ENCODE assay signal across 8 mouse cellular contexts in genomic region chr10:115316313-115316712, GRCm38 (mm10). TPM values are rescaled to one million over a fixed set of nuclear protein-coding genes. Genes with fewer than 3 reads are reported as not detected.
A peak's percentile ranks its signal among the peaks of the same experiment; 100 is the strongest.
DNase-seq lines count a peak whose midpoint lies in the region; ATAC-seq and TF ChIP-seq lines count a peak whose summit lies in the region.

No protein-coding gene starts in this region.

- H3K4me1 ChIP-seq in hindbrain, embryonic 14.5 days (replicated peaks; ENCODE audit: control insufficient read depth, insufficient read depth, low read length) = peaks cover 29% of the 10 kb centered on the region
- H3K4me1 ChIP-seq in thymus, adult 2 months (replicated peaks; ENCODE audit: control insufficient read depth, insufficient read depth, low read length) = peaks cover 22% of the 10 kb centered on the region

- TF ChIP-seq CTCF in layer of hippocampus, adult 2 months (conservative IDR thresholded peaks at IDR 0.05) = no peak
- no peak for TF ChIP-seq CTCF in brain, embryonic 14.5 days (IDR thresholded peaks at IDR 0.05; ENCODE audit: borderline replicate concordance, extremely low read depth, insufficient read depth, insufficient read length)
- TF ChIP-seq CTCF in thymus, adult 2 months (IDR thresholded peaks at IDR 0.05; ENCODE audit: borderline replicate concordance, control insufficient read depth, extremely low read depth, insufficient read depth, low read length, poor library complexity) = no peak

- peaks cover 39% of the 10 kb centered on the region for H3K79me2 ChIP-seq in myocyte (ENCODE audit: control insufficient read depth, insufficient read depth)

- H3K9me3 ChIP-seq in hindbrain, embryonic 14.5 days (ENCODE audit: control insufficient read depth, low read length) = no peaks in the 10 kb centered on the region

- H3K4me2 ChIP-seq in hindbrain, embryonic 14.5 days (replicated peaks) = peak overlapping the region; percentile 70
- peak overlapping the region; percentile 94 for H3K4me2 ChIP-seq in myocyte (ENCODE audit: low read depth)

- H3K4me3 ChIP-seq in layer of hippocampus, adult 2 months = peak overlapping the region; percentile 96
- H3K4me3 ChIP-seq in hindbrain, embryonic 14.5 days (replicated peaks; ENCODE audit: low read length) = peak overlapping the region; percentile 95
- H3K4me3 ChIP-seq in myocyte = peak overlapping the region; percentile 76
- no peak overlapping the region for H3K4me3 ChIP-seq in thymus, adult 2 months (ENCODE audit: control insufficient read depth, insufficient read depth, low read length)

- no peak overlapping the region for H3ac ChIP-seq in myocyte (ENCODE audit: control insufficient read depth, insufficient read length)

- 52% methylated on average over 11 of the region's 11 CpGs for WGBS in hindbrain, embryonic 14.5 days
- 83% methylated on average over 11 of the region's 11 CpGs for WGBS in thymus, adult 2 months

- H3K9ac ChIP-seq in hindbrain, embryonic 14.5 days = peak overlapping the region; percentile 95

- H3K27ac ChIP-seq in layer of hippocampus, adult 2 months = peak overlapping the region; percentile 100
- peak overlapping the region; percentile 97 for H3K27ac ChIP-seq in hindbrain, embryonic 14.5 days
- no peak overlapping the region for H3K27ac ChIP-seq in thymus, adult 2 months (ENCODE audit: control insufficient read depth, insufficient read depth, low read length)

- no peak for TF ChIP-seq POLR2A in brain, embryonic 14.5 days (IDR thresholded peaks at IDR 0.05; ENCODE audit: borderline replicate concordance, extremely low read depth, insufficient read depth, insufficient read length, poor library complexity, severe bottlenecking)
- TF ChIP-seq POLR2A in myocyte (IDR thresholded peaks at IDR 0.05; ENCODE audit: insufficient read length, low read depth) = no peak
- no peak for TF ChIP-seq POLR2A in thymus, adult 2 months (IDR thresholded peaks at IDR 0.05; ENCODE audit: control insufficient read depth, extremely low read depth, insufficient read depth, low read length, poor library complexity)

- no peaks in the 10 kb centered on the region for H3K36me3 ChIP-seq in hindbrain, embryonic 14.5 days (replicated peaks; ENCODE audit: control insufficient read depth, insufficient read depth)
- H3K36me3 ChIP-seq in myocyte (ENCODE audit: control insufficient read depth, insufficient read depth) = no peaks in the 10 kb centered on the region
- no peaks in the 10 kb centered on the region for H3K36me3 ChIP-seq in thymus, adult 2 months (ENCODE audit: control insufficient read depth, insufficient read depth, low read length)

- ATAC-seq in hindbrain, embryonic 14.5 days (ENCODE audit: low FRiP score) = no peak

- H3K27me3 ChIP-seq in hindbrain, embryonic 14.5 days (ENCODE audit: control insufficient read depth, insufficient read depth, low read length) = no peaks in the 10 kb centered on the region
- H3K27me3 ChIP-seq in myocyte (ENCODE audit: control insufficient read depth, insufficient read depth, insufficient read length) = no peaks in the 10 kb centered on the region
- H3K27me3 ChIP-seq in thymus, adult 2 months (ENCODE audit: control insufficient read depth, insufficient read depth, low read length) = no peaks in the 10 kb centered on the region

- DNase-seq in layer of hippocampus, adult 2 months (ENCODE audit: low spot score in 2 of 2) = no peak
- DNase-seq in layer of hippocampus, adult 9-11 months = no peak
- DNase-seq in brain, embryonic 14.5 days (ENCODE audit: low read depth) = peak; percentile 45
- DNase-seq in hindbrain, embryonic 14.5 days (ENCODE audit: low spot score) = peak; percentile 41
- DNase-seq in thymus, adult 2 months = no peak
- no peak for DNase-seq in adrenal gland, postnatal 36 days
- no peak for DNase-seq in natural killer cell, adult 2 months (ENCODE audit: low spot score in 2 of 2)

TF ChIP-seq in myocyte, 11 proteins besides CTCF, POLR2A, EP300 and RAD21:
- TF ChIP-seq MAX (IDR thresholded peaks at IDR 0.05; ENCODE audit: low read depth) (no peak), TCF12 (IDR thresholded peaks at IDR 0.05; ENCODE audit: insufficient read depth, poor library complexity, severe bottlenecking) (no peak), MYOD1 (IDR thresholded peaks at IDR 0.05; ENCODE audit: control insufficient read depth in 1 of 3, insufficient read length in 2 of 3, low read depth in 2 of 3) (no peak), E2F4 (IDR thresholded peaks at IDR 0.05; ENCODE audit: insufficient read depth) (no peak), SRF (IDR thresholded peaks at IDR 0.05; ENCODE audit: control insufficient read depth, insufficient read length, low read depth) (no peak), POLR2AphosphoS2 (IDR thresholded peaks at IDR 0.05; ENCODE audit: insufficient read length, low read depth) (no peak), CEBPB (IDR thresholded peaks at IDR 0.05; ENCODE audit: insufficient read depth, poor library complexity, severe bottlenecking) (no peak), USF1 (IDR thresholded peaks at IDR 0.05; ENCODE audit: low read depth) (no peak), REST (IDR thresholded peaks at IDR 0.05; ENCODE audit: insufficient read depth, insufficient read length) (no peak), MYOG (IDR thresholded peaks at IDR 0.05; ENCODE audit: control insufficient read depth in 1 of 3, insufficient read depth in 1 of 3, insufficient read length in 2 of 3, low read depth in 2 of 3) (no peak)
TF ChIP-seq in myocyte: peak in this region for 0.

RNA-seq across cellular contexts. Expression of gene Rab21, which starts 0.9 kb away (rescaled TPM):
- 10 to 100 TPM; 55.2 to 57.2 TPM for total RNA-seq in layer of hippocampus, adult 2 months (2021)
- 29.9 and 35.1 TPM in 2 replicates for polyA plus RNA-seq in brain, embryonic 14.5 days (2012; rRNA removed)
- 12.1 and 13.4 TPM in 2 replicates for polyA plus RNA-seq in hindbrain, embryonic 14.5 days (2014; fragmentation: Nextera tagmentation; extraction: Ambion mirVana)
- 16.9 TPM for polyA plus RNA-seq in myocyte (2012; fragmentation: generic; extraction: Trizol)
- 32.4 and 50.0 TPM in 2 replicates for polyA plus RNA-seq in thymus, adult 2 months (2012; rRNA removed)
- 10 to 100 TPM; 58.7 to 68.9 TPM for total RNA-seq in adrenal gland, postnatal 36 days (2021)

RNA-seq across cellular contexts. Expression of gene Tmem19, which starts 46.0 kb away (rescaled TPM):
- total RNA-seq in layer of hippocampus, adult 2 months (2021) = 10 to 100 TPM; 42.0 to 42.7 TPM
- 30.4 and 32.6 TPM in 2 replicates for polyA plus RNA-seq in brain, embryonic 14.5 days (2012; rRNA removed)
- polyA plus RNA-seq in hindbrain, embryonic 14.5 days (2014; fragmentation: Nextera tagmentation; extraction: Ambion mirVana) = 42.0 and 42.8 TPM in 2 replicates
- polyA plus RNA-seq in myocyte (2012; fragmentation: generic; extraction: Trizol) = 18.0 TPM
- 28.5 and 31.1 TPM in 2 replicates for polyA plus RNA-seq in thymus, adult 2 months (2012; rRNA removed)
- 10 to 100 TPM; 25.0 to 41.2 TPM for total RNA-seq in adrenal gland, postnatal 36 days (2021)

Comparison
In these comparisons a context has a peak if more than half of its experiments do, and no peak if none do; other contexts are left out.
1. DNase-seq: peak in brain, embryonic 14.5 days (single experiment) and hindbrain, embryonic 14.5 days (single experiment); none in layer of hippocampus, adult 2 months (0 of 2), layer of hippocampus, adult 9-11 months (single experiment), thymus, adult 2 months (single experiment), adrenal gland, postnatal 36 days (0 of 2) and natural killer cell, adult 2 months (0 of 2).